Mouse (Mus musculus) intestine, embryonic 15.5 days (tissue): ENCODE results near the gene Sh3bgrl2. TPM values are rescaled to one million over a fixed set of nuclear protein-coding genes. Genes with fewer than 3 reads are reported as not detected.

Experiments
- ATAC-seq: fragments of 200-750 bp; cut with Nextera tagmentation; 2 replicates; pipeline ENCODE4 v1.8.0; 2017; ENCODE audit warnings: moderate TSS enrichment, moderate library complexity
- H3K27ac ChIP-seq: fragments of 300-500 bp; sonication (generic); 2 replicates; pipeline ENCODE4 v1.5.1; 2015; ENCODE audit warnings: mild to moderate bottlenecking, inconsistent platforms
- H3K27me3 ChIP-seq: fragments of 300-500 bp; sonication (generic); replicated peaks from 2 replicates; pipeline ENCODE4 v1.6.1; 2015; ENCODE audit warnings: inconsistent platforms
- H3K36me3 ChIP-seq: fragments of 300-500 bp; sonication (generic); 2 replicates; pipeline ENCODE4 v1.6.1; 2015; ENCODE audit warnings: inconsistent platforms
- H3K4me1 ChIP-seq: fragments of 300-500 bp; sonication (generic); replicated peaks from 2 replicates; pipeline ENCODE4 v1.6.1; 2015; ENCODE audit warnings: inconsistent platforms
- H3K4me2 ChIP-seq: fragments of 300-500 bp; sonication (generic); replicated peaks from 2 replicates; pipeline ENCODE4 v1.6.1; 2015; ENCODE audit warnings: mild to moderate bottlenecking, inconsistent platforms
- H3K4me3 ChIP-seq: fragments of 300-500 bp; sonication (generic); replicated peaks from 2 replicates; pipeline ENCODE4 v1.5.1; 2015; ENCODE audit warnings: inconsistent platforms
- H3K9ac ChIP-seq: fragments of 300-500 bp; sonication (generic); 2 replicates; pipeline ENCODE4 v1.6.1; 2015; ENCODE audit warnings: inconsistent platforms
- H3K9me3 ChIP-seq: fragments of 300-500 bp; sonication (generic); 2 replicates; pipeline ENCODE4 v1.6.1; 2016; ENCODE audit warnings: inconsistent platforms
- WGBS: fragments of 180-500 bp; shearing (Covaris S2); methylation state at CpG from one replicate; pipeline ENCODE4 v1.1.7; 2015; 5-methylcytosine and 5-hydroxymethylcytosine counted together
- polyA plus RNA-seq: library from polyadenylated mRNA; unstranded; fragments of >200 nt; fragmentation: Nextera tagmentation; extraction: Ambion mirVana; gene quantifications from 2 replicates; pipeline ENCODE4 v1.2.1, GENCODE M21; 2015

Sh3bgrl2 gene
- polyA plus RNA-seq, 1 experiment from 2014 or later: 20.8 TPM

DNA sequence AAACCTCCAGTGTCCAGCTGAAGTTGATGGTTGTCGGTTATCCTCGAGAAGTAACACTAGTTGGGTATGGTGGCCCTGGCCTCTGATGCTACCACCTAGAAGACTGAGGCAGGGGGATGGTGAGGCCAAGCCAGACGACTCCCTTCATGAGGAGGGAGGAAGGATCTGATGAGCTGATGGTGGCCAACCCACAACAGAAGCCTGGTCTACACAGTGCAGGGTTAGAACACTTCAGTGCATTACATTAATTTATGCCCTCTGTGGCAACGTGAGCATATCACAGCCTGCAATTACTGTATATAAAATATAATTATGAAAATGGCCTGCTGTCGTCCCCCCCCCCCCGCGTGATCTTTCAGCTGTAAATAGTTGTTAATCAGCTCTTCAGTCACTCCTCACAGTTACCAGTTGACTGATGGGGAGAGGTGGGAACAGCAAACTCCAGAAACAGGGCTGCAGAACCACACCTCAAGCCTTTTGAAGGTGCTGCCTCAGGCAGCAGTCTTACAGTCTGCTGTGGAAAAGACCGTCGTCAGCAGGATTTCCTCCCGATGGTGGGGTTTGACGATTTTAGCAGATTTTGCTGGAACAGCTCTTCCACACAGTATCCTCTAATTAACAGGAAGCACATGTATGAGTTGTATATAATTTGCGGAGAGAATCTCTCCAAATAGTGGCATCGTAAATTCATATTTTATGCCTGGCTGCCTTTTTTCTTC, 17.0 kb downstream of the Sh3bgrl2 start:
- H3K27me3 ChIP-seq: no peaks in the 10 kb centered on the region
- no peak overlapping the region for H3K4me2 ChIP-seq
- WGBS: 64% methylated on average over 13 of the region's 13 CpGs
- no peaks in the 10 kb centered on the region for H3K36me3 ChIP-seq
- H3K4me3 ChIP-seq: no peak overlapping the region
- no peak for ATAC-seq
- H3K27ac ChIP-seq: no peak overlapping the region; the same call in 1 of the 2 replicates
- H3K9me3 ChIP-seq: no peaks in the 10 kb centered on the region
- peaks cover 18% of the 10 kb centered on the region for H3K4me1 ChIP-seq
- no peak overlapping the region for H3K9ac ChIP-seq

DNA sequence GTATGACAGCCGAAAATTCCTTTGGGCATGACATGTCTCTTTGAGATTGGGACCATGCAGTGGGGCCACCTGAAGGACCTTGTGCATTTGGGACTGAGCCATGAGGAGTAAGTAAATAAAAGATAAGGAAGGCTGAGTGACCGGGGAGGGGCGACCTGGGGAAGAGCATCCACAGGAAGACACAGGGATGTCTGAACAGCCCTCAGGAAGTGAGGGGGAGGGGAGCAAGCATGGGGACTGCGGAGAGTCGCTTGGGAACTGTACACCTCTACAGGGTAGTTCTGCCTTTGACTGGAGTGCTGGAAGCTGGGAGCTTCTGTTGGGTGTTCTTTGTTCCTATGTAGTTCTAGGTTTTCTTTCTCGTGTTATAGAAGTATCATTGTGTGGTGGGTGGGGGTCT, 18.0 kb downstream of the Sh3bgrl2 start:
- Histone ChIP-seq H3K9ac (no peak overlapping the region), H3K9me3 (no peaks in the 10 kb centered on the region), H3K27ac (no peak overlapping the region), H3K36me3 (no peaks in the 10 kb centered on the region), H3K4me1 (peaks cover 17% of the 10 kb centered on the region), H3K27me3 (no peaks in the 10 kb centered on the region), H3K4me2 (no peak overlapping the region), H3K4me3 (no peak overlapping the region)
- ATAC-seq: no peak
- WGBS: 64% methylated on average over 6 of the region's 6 CpGs

DNA sequence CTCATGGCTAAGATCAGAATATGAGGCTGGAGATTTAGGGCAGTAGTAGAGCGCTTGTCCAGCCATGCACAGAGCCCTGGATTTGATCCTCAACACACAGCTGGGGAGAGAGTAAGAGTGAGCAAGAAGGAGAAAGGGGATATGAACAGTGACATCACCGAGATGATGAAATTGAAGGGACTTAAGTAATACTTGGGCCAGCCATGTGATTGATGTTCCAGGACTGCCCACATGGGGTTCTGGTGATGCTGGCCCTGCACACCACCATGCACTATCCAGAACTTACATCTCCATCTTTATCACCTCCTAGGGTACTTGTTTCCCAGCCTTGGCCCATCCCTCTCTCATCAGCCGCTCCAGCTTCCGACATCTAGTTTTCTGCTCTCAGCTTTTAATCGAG, 20.0 kb downstream of the Sh3bgrl2 start:
- H3K36me3 ChIP-seq: no peaks in the 10 kb centered on the region
- no peak overlapping the region for H3K4me2 ChIP-seq
- peaks cover 21% of the 10 kb centered on the region for H3K4me1 ChIP-seq
- no peak overlapping the region for H3K9ac ChIP-seq
- H3K27me3 ChIP-seq: no peaks in the 10 kb centered on the region
- no peak overlapping the region for H3K27ac ChIP-seq
- H3K4me3 ChIP-seq: no peak overlapping the region
- 95% methylated on average over 5 of the region's 5 CpGs for WGBS
- ATAC-seq: no peak
- no peaks in the 10 kb centered on the region for H3K9me3 ChIP-seq

DNA sequence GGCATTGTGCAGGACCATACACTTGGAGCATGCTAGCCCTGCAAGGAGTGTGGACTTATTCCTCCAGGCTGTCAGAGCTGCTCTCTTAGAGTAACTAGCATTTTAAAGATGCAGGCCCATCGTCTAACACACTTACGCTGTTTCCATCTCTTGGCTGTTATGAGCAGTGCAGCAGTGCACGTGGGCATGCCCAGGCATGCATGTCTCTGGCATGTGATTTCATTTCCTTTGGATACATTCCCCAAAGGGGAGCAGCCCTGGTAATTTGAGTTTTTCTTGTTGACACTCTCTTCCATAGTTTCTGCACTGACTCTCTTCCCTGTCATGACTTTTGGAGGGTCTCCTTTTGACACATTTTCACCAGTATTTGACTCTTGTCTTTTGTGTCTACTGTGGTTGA, 20.8 kb downstream of the Sh3bgrl2 start:
- Histone ChIP-seq H3K4me1 (peaks cover 22% of the 10 kb centered on the region), H3K36me3 (no peaks in the 10 kb centered on the region), H3K9ac (no peak overlapping the region), H3K27ac (no peak overlapping the region), H3K4me2 (no peak overlapping the region), H3K27me3 (no peaks in the 10 kb centered on the region), H3K9me3 (no peaks in the 10 kb centered on the region), H3K4me3 (no peak overlapping the region)
- 54% methylated on average over 3 of the region's 3 CpGs for WGBS
- no peak for ATAC-seq

DNA sequence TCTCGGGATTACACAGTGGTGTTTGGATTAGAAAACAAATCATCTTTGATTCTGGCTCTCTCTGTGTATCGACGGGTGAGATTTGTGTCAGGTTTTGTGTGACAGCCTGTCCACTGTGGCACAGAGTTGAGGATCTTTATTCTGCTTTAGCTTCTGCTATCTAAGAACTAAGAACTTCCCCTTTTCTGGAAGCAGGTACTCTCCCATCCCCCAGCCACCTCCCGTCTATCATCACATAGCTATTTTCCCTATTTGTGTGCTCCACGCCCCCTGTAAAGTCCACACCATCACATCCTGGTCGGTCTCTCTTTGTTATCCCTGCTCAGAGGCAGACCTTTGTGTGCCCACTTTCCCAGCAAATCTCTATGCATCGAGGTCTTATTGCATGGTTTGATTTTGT, 21.8 kb downstream of the Sh3bgrl2 start:
- WGBS: 69% methylated on average over 7 of the region's 7 CpGs

DNA sequence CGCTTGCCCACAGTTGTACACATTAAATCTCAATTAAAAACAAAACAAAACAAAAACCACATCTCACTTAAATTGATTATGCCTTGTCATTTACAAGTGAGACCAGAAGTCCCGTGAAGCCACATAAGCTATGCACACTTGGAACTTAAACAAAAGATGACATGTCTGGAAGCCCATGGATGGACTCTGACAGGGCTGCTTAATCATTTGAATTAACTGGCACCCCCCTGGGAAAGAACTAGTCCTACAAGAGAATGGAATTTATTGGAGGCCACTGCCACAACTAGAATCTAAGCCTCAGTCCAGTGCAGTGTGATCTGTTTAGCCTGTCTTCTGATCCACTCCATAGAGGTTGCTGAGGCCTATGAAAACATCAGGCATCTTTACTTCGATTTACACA, 23.2 kb downstream of the Sh3bgrl2 start:
- WGBS: 80% methylated on average over 3 of the region's 3 CpGs
- Histone ChIP-seq H3K27me3 (no peaks in the 10 kb centered on the region), H3K9me3 (no peaks in the 10 kb centered on the region), H3K4me1 (peaks cover 14% of the 10 kb centered on the region), H3K4me2 (no peak overlapping the region), H3K36me3 (no peaks in the 10 kb centered on the region), H3K4me3 (no peak overlapping the region), H3K27ac (no peak overlapping the region), H3K9ac (no peak overlapping the region)
- no peak for ATAC-seq

More for the DNA sequence above, 21.8 kb downstream of the Sh3bgrl2 start:
- Histone ChIP-seq H3K4me1 (peaks cover 18% of the 10 kb centered on the region), H3K9ac (no peak overlapping the region), H3K4me2 (no peak overlapping the region), H3K9me3 (no peaks in the 10 kb centered on the region), H3K27me3 (no peaks in the 10 kb centered on the region), H3K27ac (no peak overlapping the region), H3K4me3 (no peak overlapping the region), H3K36me3 (no peaks in the 10 kb centered on the region)
- ATAC-seq: no peak

DNA sequence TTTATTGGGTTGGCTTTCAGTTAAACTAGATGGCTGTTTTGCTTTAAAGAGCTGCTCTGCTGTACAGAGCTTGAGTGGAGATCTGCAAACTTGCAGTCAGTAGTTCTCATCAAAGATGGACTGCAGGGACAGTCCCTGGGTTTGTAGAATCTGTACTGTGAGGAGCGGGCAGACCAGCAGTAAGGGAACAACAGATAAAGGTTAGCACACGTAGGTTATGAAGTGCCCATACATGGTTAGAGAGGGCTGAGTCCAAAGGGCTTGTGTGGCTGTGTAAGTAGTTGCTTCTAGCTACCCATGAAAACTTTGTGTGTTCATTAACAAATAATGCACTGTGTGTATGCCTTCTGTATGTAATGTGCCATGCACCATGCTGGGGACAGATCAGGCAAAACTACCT, 24.2 kb downstream of the Sh3bgrl2 start:
- Histone ChIP-seq H3K9ac (no peak overlapping the region), H3K4me3 (no peak overlapping the region), H3K4me1 (peaks cover 13% of the 10 kb centered on the region), H3K27me3 (no peaks in the 10 kb centered on the region), H3K9me3 (no peaks in the 10 kb centered on the region), H3K27ac (no peak overlapping the region), H3K36me3 (no peaks in the 10 kb centered on the region), H3K4me2 (no peak overlapping the region)
- no peak for ATAC-seq
- WGBS: 76% methylated on average over 2 of the region's 2 CpGs

DNA sequence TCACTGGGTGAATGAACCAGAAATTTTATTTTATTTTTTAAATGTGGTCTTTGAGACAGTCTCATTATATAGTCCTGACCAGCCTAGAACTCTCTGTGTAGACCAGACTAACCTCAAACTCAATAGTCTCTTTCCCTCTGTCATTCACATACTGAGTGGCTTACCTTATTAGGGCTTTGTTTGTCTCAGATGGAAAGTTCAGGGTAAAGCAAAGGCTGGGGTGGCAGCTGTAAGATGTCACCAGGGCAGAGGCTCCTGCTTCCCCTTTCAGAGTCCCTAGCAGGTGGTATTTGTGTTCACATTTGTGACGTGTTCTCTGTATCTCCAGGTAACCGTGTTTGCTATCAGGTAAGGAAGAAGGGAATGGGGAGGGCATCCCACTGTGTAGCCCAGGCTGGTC, 24.7 kb downstream of the Sh3bgrl2 start:
- peak overlapping the region; percentile 51 for H3K27ac ChIP-seq

DNA sequence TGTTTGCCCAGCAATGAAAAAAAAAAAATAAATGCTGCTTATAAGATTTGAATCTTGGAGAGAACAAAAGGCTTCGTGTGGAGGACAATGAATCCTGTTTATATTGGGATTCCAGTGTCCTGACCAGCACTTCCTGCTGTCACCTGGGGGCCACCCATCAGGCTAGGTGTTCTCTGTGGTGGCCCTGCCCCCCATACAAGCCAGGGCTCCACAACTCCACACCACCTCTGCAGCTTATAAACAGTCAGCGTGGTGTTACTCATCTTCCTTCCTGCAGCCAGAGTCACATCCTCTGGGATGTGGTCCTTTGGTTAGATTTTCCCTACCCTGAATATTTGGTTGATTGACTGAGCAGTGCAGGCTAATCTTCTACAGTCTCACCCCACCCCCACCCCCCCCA, 25.5 kb downstream of the Sh3bgrl2 start:
- H3K4me2 ChIP-seq: no peak overlapping the region
- no peak overlapping the region for H3K27ac ChIP-seq
- H3K27me3 ChIP-seq: no peaks in the 10 kb centered on the region
- no peak for ATAC-seq
- H3K4me1 ChIP-seq: peaks cover 13% of the 10 kb centered on the region
- H3K4me3 ChIP-seq: no peak overlapping the region
- H3K9me3 ChIP-seq: no peaks in the 10 kb centered on the region
- WGBS: 37% methylated on average over 2 of the region's 2 CpGs
- H3K9ac ChIP-seq: no peak overlapping the region
- no peaks in the 10 kb centered on the region for H3K36me3 ChIP-seq

More for the DNA sequence above, 24.7 kb downstream of the Sh3bgrl2 start:
- no peaks in the 10 kb centered on the region for H3K9me3 ChIP-seq
- peaks cover 13% of the 10 kb centered on the region for H3K4me1 ChIP-seq
- H3K27me3 ChIP-seq: no peaks in the 10 kb centered on the region
- H3K9ac ChIP-seq: no peak overlapping the region
- H3K4me2 ChIP-seq: no peak overlapping the region
- whole genome bisulfite sequencing: 25% methylated on average over 2 of the region's 2 CpGs
- no peak overlapping the region for H3K4me3 ChIP-seq
- no peaks in the 10 kb centered on the region for H3K36me3 ChIP-seq
- peak; percentile 21; the same call in 1 of the 2 replicates for ATAC-seq

DNA sequence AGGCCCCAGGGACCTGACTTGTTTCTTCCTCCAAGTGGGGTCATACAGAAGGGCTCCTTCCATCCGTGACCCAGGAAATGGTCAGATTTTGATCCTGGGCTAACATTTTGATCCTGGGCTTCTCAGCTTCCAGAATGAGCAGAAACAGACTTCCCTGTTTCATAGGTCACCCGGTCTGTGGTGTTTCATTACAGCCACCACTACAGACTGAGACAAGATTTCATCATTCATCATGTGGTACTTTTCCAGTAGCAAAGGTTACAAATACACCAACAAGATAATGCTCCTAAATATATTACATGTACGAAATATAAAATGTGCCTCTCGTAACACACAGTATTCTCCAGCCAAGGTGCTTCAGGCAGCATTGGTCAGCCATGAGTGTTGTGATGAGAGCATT, 27.3 kb downstream of the Sh3bgrl2 start:
- WGBS: 76% methylated on average over 4 of the region's 4 CpGs
- H3K4me3 ChIP-seq: no peak overlapping the region
- H3K4me2 ChIP-seq: no peak overlapping the region
- no peaks in the 10 kb centered on the region for H3K9me3 ChIP-seq
- no peak overlapping the region for H3K27ac ChIP-seq
- peaks cover 11% of the 10 kb centered on the region for H3K4me1 ChIP-seq
- no peaks in the 10 kb centered on the region for H3K27me3 ChIP-seq
- ATAC-seq: no peak
- no peaks in the 10 kb centered on the region for H3K36me3 ChIP-seq
- no peak overlapping the region for H3K9ac ChIP-seq

DNA sequence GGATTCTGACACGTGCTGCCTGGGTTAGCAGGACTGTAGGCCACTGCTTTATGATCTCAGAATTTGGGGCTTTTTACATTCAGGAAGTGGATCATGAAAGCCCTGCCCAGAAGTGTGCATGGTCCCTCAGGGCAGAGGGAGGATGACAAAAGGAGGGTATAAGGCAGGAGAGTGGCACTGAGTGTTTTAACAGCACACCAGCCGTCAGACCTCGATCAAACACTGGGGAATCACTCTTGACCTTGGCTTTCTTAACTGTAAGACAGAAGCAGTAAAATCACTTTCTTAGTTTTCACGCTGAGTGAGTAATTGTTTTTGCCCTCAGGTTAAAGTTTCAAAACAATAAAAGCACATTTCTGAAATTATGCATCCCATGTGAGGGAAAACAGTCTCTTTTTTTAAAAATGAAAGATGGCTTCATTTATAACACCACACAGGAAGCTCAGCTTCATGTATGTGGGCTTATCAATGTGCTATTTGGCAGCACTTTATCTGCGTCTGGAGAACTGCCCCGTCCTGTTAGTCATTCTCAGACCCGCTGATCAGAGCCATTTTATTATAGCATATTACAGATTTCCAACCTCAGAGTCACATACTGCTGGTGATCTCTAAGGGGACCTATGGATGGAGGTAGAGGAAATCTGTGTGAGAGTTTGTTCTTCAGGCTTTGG, 28.0 kb downstream of the Sh3bgrl2 start:
- no peak overlapping the region for H3K4me3 ChIP-seq
- peak; percentile 31; the same call in 1 of the 2 replicates for ATAC-seq
- no peaks in the 10 kb centered on the region for H3K9me3 ChIP-seq
- H3K27ac ChIP-seq: no peak overlapping the region
- H3K4me2 ChIP-seq: no peak overlapping the region
- no peak overlapping the region for H3K9ac ChIP-seq
- peaks cover 8% of the 10 kb centered on the region for H3K4me1 ChIP-seq
- no peaks in the 10 kb centered on the region for H3K27me3 ChIP-seq
- WGBS: 42% methylated on average over 7 of the region's 7 CpGs
- no peaks in the 10 kb centered on the region for H3K36me3 ChIP-seq

DNA sequence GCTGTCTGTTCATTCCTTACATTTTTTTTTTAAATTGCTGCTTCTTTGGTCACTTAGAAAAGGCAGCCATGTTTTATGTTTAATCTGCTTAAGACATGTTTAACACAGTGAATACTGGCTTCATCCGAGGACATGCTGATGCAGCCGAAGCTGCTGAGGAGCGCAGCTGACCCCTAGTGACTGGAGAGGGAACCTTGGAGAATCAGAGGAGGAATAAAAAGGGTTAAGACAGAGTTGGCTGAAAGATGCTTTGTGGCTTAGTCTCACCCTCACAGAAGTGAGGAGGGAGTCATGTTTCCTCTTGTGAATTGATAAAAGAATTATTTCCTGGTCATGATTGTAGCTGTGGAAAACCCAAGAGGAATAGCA, 28.5 kb downstream of the Sh3bgrl2 start:
- Histone ChIP-seq H3K4me2 (no peak overlapping the region), H3K36me3 (no peaks in the 10 kb centered on the region), H3K4me1 (peaks cover 8% of the 10 kb centered on the region), H3K9me3 (no peaks in the 10 kb centered on the region), H3K27ac (no peak overlapping the region), H3K4me3 (no peak overlapping the region), H3K27me3 (no peaks in the 10 kb centered on the region), H3K9ac (no peak overlapping the region)
- peak; percentile 63 for ATAC-seq
- WGBS: 30% methylated on average over 3 of the region's 3 CpGs

DNA sequence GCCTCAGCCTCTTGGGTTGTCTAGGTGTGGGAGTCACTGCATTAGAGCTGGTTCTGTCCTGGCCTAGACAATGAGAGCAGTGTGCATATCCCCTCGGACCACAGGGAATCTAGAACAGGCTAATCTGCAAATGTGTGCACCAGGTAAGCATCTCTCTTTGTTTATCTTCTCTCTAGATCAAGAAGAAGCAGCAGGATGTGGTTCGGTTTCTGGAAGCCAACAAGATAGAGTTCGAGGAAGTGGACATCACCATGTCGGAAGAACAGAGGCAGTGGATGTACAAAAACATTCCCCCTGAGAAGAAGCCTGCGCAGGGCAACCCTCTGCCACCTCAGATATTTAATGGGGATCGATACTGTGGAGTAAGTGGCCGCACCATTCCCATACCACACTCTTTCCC, 29.1 kb downstream of the Sh3bgrl2 start:
- WGBS: 85% methylated on average over 7 of the region's 7 CpGs
- Histone ChIP-seq H3K27me3 (no peaks in the 10 kb centered on the region), H3K4me2 (no peak overlapping the region), H3K4me3 (no peak overlapping the region), H3K4me1 (peaks cover 8% of the 10 kb centered on the region), H3K36me3 (no peaks in the 10 kb centered on the region), H3K9me3 (no peaks in the 10 kb centered on the region), H3K9ac (no peak overlapping the region), H3K27ac (no peak overlapping the region)
- ATAC-seq: no peak
